1 mouse cellular context compared by ENCODE assay signal in the genomic region with DNA sequence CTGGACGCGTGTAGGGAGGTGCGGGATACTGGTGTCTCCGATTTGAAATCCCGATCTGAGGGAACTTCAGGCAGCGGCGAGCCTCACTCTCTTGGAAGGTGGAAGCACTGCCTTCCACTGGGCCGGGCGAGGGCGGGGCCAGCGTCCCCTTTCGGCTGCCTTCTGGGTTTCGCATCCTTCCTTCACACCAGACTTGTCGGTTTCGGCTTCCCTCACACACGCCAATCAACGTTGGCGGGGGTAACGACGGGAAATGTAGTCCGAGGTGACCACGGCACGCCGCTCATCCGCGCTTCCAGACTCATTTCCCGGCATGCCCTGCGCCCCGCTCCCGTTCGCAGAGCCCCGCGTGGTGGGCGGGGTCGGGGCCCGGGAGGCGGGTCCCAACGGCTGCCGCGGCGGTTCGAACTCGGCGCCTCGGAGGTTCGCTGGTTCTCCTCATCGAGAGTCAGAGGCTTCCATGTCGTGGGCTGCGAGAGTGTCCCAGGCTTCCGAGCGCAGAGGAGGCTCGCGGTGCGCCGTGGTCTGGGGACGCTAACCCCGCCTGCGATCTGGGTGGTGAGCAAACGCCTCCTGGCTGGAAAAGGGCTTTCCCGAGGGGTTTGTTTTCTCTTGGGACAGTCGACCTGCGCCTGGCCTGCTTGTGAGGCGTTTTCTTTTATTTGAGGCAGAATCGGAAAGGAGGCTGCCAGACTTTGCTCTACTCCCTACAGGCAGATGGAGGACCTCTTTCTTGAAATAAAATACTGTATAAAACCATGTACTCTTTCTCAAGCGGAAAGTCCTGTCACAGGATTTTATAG.
TF ChIP-seq lines count a peak whose summit lies in the region.

Gene Tmed5 (minus strand): TSS at position 180 of the 803 bp plus-strand sequence.
Gene Ccdc18 (plus strand): TSS at position 435 of the 803 bp plus-strand sequence.

TF ChIP-seq in MEL, 35 proteins besides CTCF, POLR2A, EP300 and RAD21 (continued from another document):
- TF ChIP-seq MXI1 (IDR thresholded peaks at IDR 0.05; ENCODE audit: low read depth, low read length), result peak; percentile 89
- no peak for TF ChIP-seq MEF2A (IDR thresholded peaks at IDR 0.05; ENCODE audit: extremely low read depth, insufficient replicate concordance, low read depth, low read length, poor library complexity, severe bottlenecking)
- TF ChIP-seq MAX (IDR thresholded peaks at IDR 0.05; ENCODE audit: low read length), result peak; percentile 71; the same call in 1 of the 2 replicates
- peak; percentile 81 for TF ChIP-seq MYB (IDR thresholded peaks at IDR 0.05; ENCODE audit: low read depth, low read length)
- TF ChIP-seq TAL1 (IDR thresholded peaks at IDR 0.05; ENCODE audit: low read length), result no peak
- 0 out of 2 replicates have a peak, but pooled peaks have one; percentile 10 for TF ChIP-seq ETS1 (IDR thresholded peaks at IDR 0.05; ENCODE audit: low read depth, low read length)
- peak; percentile 89 for TF ChIP-seq ZMIZ1 (IDR thresholded peaks at IDR 0.05; ENCODE audit: low read depth, low read length)
- peak; percentile 85 for TF ChIP-seq POLR2AphosphoS2 (IDR thresholded peaks at IDR 0.05; ENCODE audit: low read length)
- TF ChIP-seq CHD2 (IDR thresholded peaks at IDR 0.05; ENCODE audit: low read length), result no peak; the same call in 1 of the 2 replicates
- TF ChIP-seq KAT2A (conservative IDR thresholded peaks at IDR 0.05; ENCODE audit: low read depth, low read length), result peak; percentile 86
- TF ChIP-seq HCFC1 (IDR thresholded peaks at IDR 0.05; ENCODE audit: low read depth, low read length), result peak; percentile 98
- TF ChIP-seq GATA1 (IDR thresholded peaks at IDR 0.05; ENCODE audit: low read depth, low read length), result no peak
- TF ChIP-seq TCF12 (IDR thresholded peaks at IDR 0.05; ENCODE audit: low read depth, low read length), result peak; percentile 65
- TF ChIP-seq CHD1 (IDR thresholded peaks at IDR 0.05; ENCODE audit: low read depth, low read length), result no peak
- no peak for TF ChIP-seq JUND (IDR thresholded peaks at IDR 0.05; ENCODE audit: low read depth, low read length)
- no peak for TF ChIP-seq USF2 (IDR thresholded peaks at IDR 0.05; ENCODE audit: borderline replicate concordance in 1 of 2, insufficient read depth in 1 of 2, low read depth in 1 of 2, low read length in 2 of 2)
- TF ChIP-seq SIN3A (IDR thresholded peaks at IDR 0.05; ENCODE audit: low read length), result peak; percentile 75
- TF ChIP-seq MAZ (IDR thresholded peaks at IDR 0.05; ENCODE audit: low read depth, low read length), result peak; percentile 76
- TF ChIP-seq SMC3 (IDR thresholded peaks at IDR 0.05; ENCODE audit: low read depth, low read length), result no peak
